Mouse (Mus musculus) heart, adult 2 months (tissue): ENCODE data around the gene Icam1. TPM values are rescaled to one million over a fixed set of nuclear protein-coding genes. Genes with fewer than 3 reads are reported as not detected.
A peak's percentile ranks its signal among the peaks of the same experiment; 100 is the strongest.

Experiments used
- DNase-seq, 2 experiments: peaks; one replicate each; pipeline ENCODE4 v3.0.0; 2021
- H3K27ac ChIP-seq: fragments of 200-600 bp; 2 replicates; pipeline ENCODE4 v1.8.1; 2022
- H3K27me3 ChIP-seq: fragments of 200-500 bp; 2 replicates; pipeline ENCODE4 v1.6.1; 2012; ENCODE audit warnings: mild to moderate bottlenecking, low read length, inconsistent platforms, mixed read lengths; ENCODE audit not compliant: control insufficient read depth, insufficient read depth
- H3K36me3 ChIP-seq: fragments of 200-500 bp; 2 replicates; pipeline ENCODE4 v1.6.1; 2012; ENCODE audit warnings: low read length, inconsistent platforms; ENCODE audit not compliant: control insufficient read depth, insufficient read depth
- H3K4me1 ChIP-seq: fragments of 200-500 bp; 2 replicates; pipeline ENCODE4 v1.6.1; 2011; ENCODE audit warnings: low read length; ENCODE audit not compliant: control insufficient read depth, insufficient read depth
- H3K4me3 ChIP-seq: fragments of 200-600 bp; 2 replicates; pipeline ENCODE4 v1.8.1; 2022
- H3K79me2 ChIP-seq: fragments of 200-500 bp; replicated peaks from 2 replicates; pipeline ENCODE4 v1.6.1; 2012; ENCODE audit warnings: mild to moderate bottlenecking, inconsistent platforms, low read length, moderate library complexity, mixed read lengths; ENCODE audit not compliant: control insufficient read depth, insufficient read depth
- H3K9ac ChIP-seq: fragments of 200-500 bp; 2 replicates; pipeline ENCODE4 v1.6.1; 2012; ENCODE audit warnings: low read depth, mild to moderate bottlenecking, control low read depth, inconsistent platforms, low read length, mixed read lengths
- CTCF ChIP-seq: fragments of 200-600 bp; IDR thresholded peaks from 2 replicates; pipeline ENCODE4 v1.8.1; 2022; ENCODE audit warnings: antibody characterized with exemption, mild to moderate bottlenecking, moderate library complexity
- EP300 ChIP-seq: fragments of 200-500 bp; IDR thresholded peaks from 2 replicates; pipeline ENCODE4 v1.6.1; 2011; ENCODE audit warnings: low read depth, low read length, control low read depth; ENCODE audit not compliant: insufficient read depth
- POLR2A ChIP-seq: fragments of 200-500 bp; IDR thresholded peaks from 2 replicates; pipeline ENCODE4 v1.6.1; 2011; ENCODE audit warnings: mild to moderate bottlenecking, low read depth, low read length, control low read depth; ENCODE audit not compliant: insufficient read depth
- WGBS: fragments of 180-500 bp; shearing (Covaris S2); methylation state at CpG from one replicate; pipeline ENCODE4 v1.1.7; 2018; 5-methylcytosine and 5-hydroxymethylcytosine counted together
- intact Hi-C: fragments of 180-260 bp; cut with DNase I; formaldehyde crosslinking; loops from one replicate; pipeline ENCODE4 v1.15.1; 2025
- polyA plus RNA-seq: library from polyadenylated mRNA; depleted of rRNA; stranded (reverse); fragments of >200 nt; gene quantifications from 2 replicates; pipeline ENCODE4 v1.2.3, GENCODE M21; 2012
- total RNA-seq, 2 experiments: library from RNA; stranded (reverse); gene quantifications; 2 replicates each; pipeline ENCODE4 v1.2.3; 2021

The Icam1 gene
- total and polyA plus RNA-seq, 3 experiments: 7.6 to 12.4 (median 9.2) TPM

- intact Hi-C loops: loop anchor here (5.0 kb wide), 2 partner anchors 40 to 60 kb away; partner anchors contain the start of genes Fdx1l, Gm38431, Gm49373 and Raver1
These were observed 16.7 kb downstream of the Icam1 start for GRCm38 (mm10) chr9:21032491-21032890.

DNA sequence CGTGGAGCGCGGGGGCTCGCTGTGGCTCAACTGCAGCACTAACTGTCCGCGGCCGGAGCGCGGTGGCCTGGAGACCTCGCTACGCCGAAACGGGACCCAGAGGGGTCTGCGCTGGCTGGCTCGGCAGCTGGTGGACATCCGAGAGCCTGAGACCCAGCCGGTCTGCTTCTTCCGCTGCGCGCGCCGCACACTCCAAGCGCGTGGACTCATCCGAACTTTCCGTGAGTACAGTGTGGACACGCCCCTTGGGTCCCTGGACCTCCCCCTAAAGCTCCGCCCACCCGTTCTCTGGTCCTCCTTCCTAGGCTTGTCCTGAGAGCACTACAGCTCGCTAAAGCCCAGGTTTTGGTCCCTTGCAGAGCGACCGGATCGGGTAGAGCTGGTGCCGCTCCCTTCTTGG is 17.4 kb downstream of the Icam1 start:
- peak; percentile 88 to 89 for DNase-seq
- intact Hi-C loops: loop anchor here (5.0 kb wide), 2 partner anchors 39 to 59 kb away; partner anchors contain the start of genes Fdx1l, Gm38431, Gm49373 and Raver1
- Histone ChIP-seq H3K79me2 (no peaks in the 10 kb centered on the region), H3K4me3 (peak overlapping the region; percentile 73), H3K4me1 (peaks cover 3% of the 10 kb centered on the region), H3K27me3 (peaks cover 11% of the 10 kb centered on the region), H3K9ac (peak overlapping the region; percentile 28), H3K36me3 (no peaks in the 10 kb centered on the region), H3K27ac (no peak overlapping the region)
- WGBS: under 1% methylated on average over 34 of the region's 34 CpGs
- TF ChIP-seq CTCF: no peak
- TF ChIP-seq POLR2A: no peak
- no peak for TF ChIP-seq EP300

More at GRCm38 (mm10) chr9:21032491-21032890, 16.7 kb downstream of the Icam1 start:
- DNase-seq: no peak
- Histone ChIP-seq H3K4me3 (peak overlapping the region; percentile 73), H3K4me1 (peaks cover 3% of the 10 kb centered on the region), H3K36me3 (no peaks in the 10 kb centered on the region), H3K79me2 (no peaks in the 10 kb centered on the region), H3K27me3 (peaks cover 11% of the 10 kb centered on the region), H3K27ac (no peak overlapping the region), H3K9ac (no peak overlapping the region)
- 4% methylated on average over 7 of the region's 7 CpGs for WGBS
- TF ChIP-seq CTCF: no peak
- TF ChIP-seq POLR2A: no peak
- no peak for TF ChIP-seq EP300

GRCm38 (mm10) chr9:21034481-21035085 is 18.8 kb downstream of the Icam1 start:
- intact Hi-C loops: loop anchor here (5.0 kb wide), 2 partner anchors 38 to 58 kb away; partner anchors contain the start of genes Fdx1l, Gm38431, Gm49373 and Raver1
- H3K79me2 ChIP-seq: no peaks in the 10 kb centered on the region
- H3K36me3 ChIP-seq: no peaks in the 10 kb centered on the region
- DNase-seq: no peak
- no peak overlapping the region for H3K27ac ChIP-seq
- 13% methylated on average over 17 of the region's 17 CpGs for WGBS
- peaks cover 11% of the 10 kb centered on the region for H3K27me3 ChIP-seq
- TF ChIP-seq CTCF (no peak), EP300 (no peak), POLR2A (no peak)
- H3K4me3 ChIP-seq: no peak overlapping the region
- no peak overlapping the region for H3K9ac ChIP-seq
- peaks cover 3% of the 10 kb centered on the region for H3K4me1 ChIP-seq

- intact Hi-C loops: no loop called here
- WGBS: 49% methylated on average over 9 of the region's 9 CpGs
- H3K4me1 ChIP-seq: no peaks in the 10 kb centered on the region; the same call in 1 of the 2 replicates
- no peak overlapping the region for H3K4me3 ChIP-seq
- no peaks in the 10 kb centered on the region for H3K79me2 ChIP-seq
- no peak overlapping the region for H3K9ac ChIP-seq
- TF ChIP-seq CTCF: no peak
- TF ChIP-seq EP300: no peak
- no peaks in the 10 kb centered on the region for H3K36me3 ChIP-seq
- DNase-seq: no peak
- no peak overlapping the region for H3K27ac ChIP-seq
- H3K27me3 ChIP-seq: peaks cover 11% of the 10 kb centered on the region
These were observed 19.8 kb downstream of the Icam1 start for GRCm38 (mm10) chr9:21035586-21035985.

- 18% methylated on average over 20 of the region's 20 CpGs for WGBS
- no peaks in the 10 kb centered on the region for H3K36me3 ChIP-seq
- no peak for TF ChIP-seq POLR2A
- TF ChIP-seq CTCF: no peak
- no peak for TF ChIP-seq EP300
- no peaks in the 10 kb centered on the region for H3K79me2 ChIP-seq
- H3K9ac ChIP-seq: no peak overlapping the region
- intact Hi-C loops: no loop called here
- H3K27ac ChIP-seq: no peak overlapping the region
- H3K4me1 ChIP-seq: no peaks in the 10 kb centered on the region; the same call in 1 of the 2 replicates
- no peak overlapping the region for H3K4me3 ChIP-seq
- H3K27me3 ChIP-seq: peaks cover 11% of the 10 kb centered on the region
- DNase-seq: no peak
These were observed 20.4 kb downstream of the Icam1 start for GRCm38 (mm10) chr9:21036161-21036560.

- DNase-seq: no peak
- H3K27ac ChIP-seq: no peak overlapping the region
- intact Hi-C loops: no loop called here
- no peak overlapping the region for H3K9ac ChIP-seq
- no peaks in the 10 kb centered on the region; the same call in 1 of the 2 replicates for H3K4me1 ChIP-seq
- TF ChIP-seq POLR2A (no peak), CTCF (no peak), EP300 (no peak)
- no peak overlapping the region for H3K4me3 ChIP-seq
- H3K79me2 ChIP-seq: no peaks in the 10 kb centered on the region
- WGBS: 6% methylated on average over 22 of the region's 22 CpGs
- peaks cover 11% of the 10 kb centered on the region for H3K27me3 ChIP-seq
- no peaks in the 10 kb centered on the region for H3K36me3 ChIP-seq
These were observed 20.9 kb downstream of the Icam1 start for GRCm38 (mm10) chr9:21036666-21037065.
